Mouse (Mus musculus) thymus, adult 2 months (tissue): ENCODE data around the gene Prpf18.

Experiments used
- CTCF ChIP-seq: fragments of 200-500 bp; IDR thresholded peaks from 2 replicates; pipeline ENCODE4 v1.5.1; 2012; ENCODE audit warnings: mild to moderate bottlenecking, control low read depth, low read length, moderate library complexity, borderline replicate concordance; ENCODE audit not compliant: control insufficient read depth, poor library complexity, insufficient read depth; ENCODE audit errors: extremely low read depth
- POLR2A ChIP-seq: fragments of 200-500 bp; IDR thresholded peaks from 2 replicates; pipeline ENCODE4 v1.6.1; 2012; ENCODE audit warnings: mild to moderate bottlenecking, low read length, control low read depth, moderate library complexity; ENCODE audit not compliant: control insufficient read depth, poor library complexity, insufficient read depth; ENCODE audit errors: extremely low read depth

DNA sequence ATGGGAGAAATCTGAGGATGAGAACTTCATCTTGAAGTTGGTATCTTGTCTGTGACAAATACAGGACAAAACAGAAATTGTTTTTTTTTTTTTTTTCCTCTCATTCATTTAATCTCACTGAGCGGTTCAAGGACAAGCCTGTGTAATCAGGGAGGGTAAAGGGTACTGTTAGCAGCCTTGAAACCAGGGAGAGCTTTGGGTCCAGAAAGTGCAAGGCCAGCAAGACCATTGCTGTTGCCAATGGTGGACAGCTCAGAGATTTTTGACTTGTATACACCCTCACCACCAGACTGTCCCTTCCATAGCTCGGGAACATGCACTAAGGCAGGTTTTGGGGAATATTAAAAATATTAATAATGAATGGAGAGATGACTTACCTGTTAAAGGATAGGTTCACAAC, 16.7 kb upstream of the Prpf18 start:
- TF ChIP-seq CTCF: no peak
- TF ChIP-seq POLR2A: no peak
